ENCODE assay signal across 15 mouse cellular contexts in the genomic region with DNA sequence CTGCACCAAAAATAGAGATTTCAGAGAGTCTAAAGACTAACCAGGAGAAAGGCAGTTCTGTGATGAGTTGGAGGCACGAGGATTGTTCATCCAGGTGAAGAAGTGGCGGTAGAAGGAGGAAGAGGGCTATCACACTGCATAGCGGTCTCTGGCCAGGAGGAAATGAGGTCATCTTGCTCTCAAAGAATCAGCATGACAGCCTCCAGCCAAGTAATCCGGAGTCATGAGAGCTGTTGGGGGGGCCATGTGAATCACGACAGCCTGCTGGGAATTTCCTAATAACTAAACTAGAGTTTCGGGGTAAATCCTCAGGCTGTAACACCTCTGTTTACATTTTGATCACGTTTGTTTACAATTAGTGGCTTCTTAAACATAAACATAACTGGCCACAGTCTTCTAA. TPM values are rescaled to one million over a fixed set of nuclear protein-coding genes. Genes with fewer than 3 reads are reported as not detected.
A peak's percentile ranks its signal among the peaks of the same experiment; 100 is the strongest.
DNase-seq lines count a peak whose midpoint lies in the region; TF ChIP-seq lines count a peak whose summit lies in the region.
"Had no signal": no experiment of that assay in that cellular context is flagged by ENCODE, and none has a peak within 500 bp of the region (broad histone marks: within the 10 kb centered on the region; RNA-seq: fewer than 3 reads in every experiment).

No protein-coding gene starts in this region.

- H3K79me2 ChIP-seq in CH12.LX (replicated peaks; ENCODE audit: control insufficient read depth, extremely low read depth, insufficient read depth, poor library complexity, severe bottlenecking) (no peaks in the 10 kb centered on the region), macrophage (ENCODE audit: inconsistent target) (peaks cover 38% of the 10 kb centered on the region)

- TF ChIP-seq CTCF in kidney, adult 2 months (conservative IDR thresholded peaks at IDR 0.05; ENCODE audit: insufficient read depth, insufficient read length, low read depth, low read length): no peak
- no peak for TF ChIP-seq CTCF in CH12.LX (conservative IDR thresholded peaks at IDR 0.05 in 1 of 2, IDR thresholded peaks at IDR 0.05 in 1 of 2; ENCODE audit: low read depth in 2 of 2, low read length in 2 of 2)

- H3K9me3 ChIP-seq in CH12.LX (replicated peaks; ENCODE audit: low read length): peaks cover 2% of the 10 kb centered on the region
- H3K9me3 ChIP-seq: embryonic facial prominence, embryonic 12.5 days; intestine, embryonic 15.5 days; midbrain, embryonic 15.5 days; stomach, embryonic 15.5 days had no signal

- no peak overlapping the region for H3K4me3 ChIP-seq in kidney, adult 2 months (ENCODE audit: insufficient read depth, low read depth, low read length)
- H3K4me3 ChIP-seq in CH12.LX (replicated peaks in 1 of 3; ENCODE audit: low read depth in 2 of 3, low read length in 2 of 3, poor library complexity in 1 of 3): peak overlapping the region; percentile 24 to 37 (median 28)
- H3K4me3 ChIP-seq in macrophage (ENCODE audit: inconsistent target): no peak overlapping the region
- H3K4me3 ChIP-seq: embryonic facial prominence, embryonic 12.5 days; intestine, embryonic 15.5 days; midbrain, embryonic 15.5 days; stomach, embryonic 15.5 days had no signal

- H3K36me3 ChIP-seq in kidney, adult 2 months (ENCODE audit: control insufficient read depth, insufficient read depth, low read length): peaks cover 3% of the 10 kb centered on the region; the same call in 1 of the 2 replicates
- no peaks in the 10 kb centered on the region for H3K36me3 ChIP-seq in CH12.LX (replicated peaks in 1 of 2; ENCODE audit: control insufficient read depth in 1 of 2, insufficient read depth in 1 of 2, low read length in 1 of 2)
- H3K36me3 ChIP-seq in macrophage (ENCODE audit: inconsistent target): no peaks in the 10 kb centered on the region
- H3K36me3 ChIP-seq: embryonic facial prominence, embryonic 12.5 days; intestine, embryonic 15.5 days; midbrain, embryonic 15.5 days; stomach, embryonic 15.5 days had no signal

- DNase-seq in kidney, adult 2 months: peak; percentile 41
- DNase-seq in kidney, adult 8-10 months: no peak
- peak; percentile 17 to 22 for DNase-seq in B cell, adult 2 months
- DNase-seq in CH12.LX (ENCODE audit: extremely low read depth): peak; percentile 79
- DNase-seq in cerebellum, adult 18-20 months: no peak
- no peak for DNase-seq in adrenal gland, postnatal 4 days (ENCODE audit: low spot score in 2 of 2)
- DNase-seq: cerebellum, adult 11 months; kidney, postnatal 25 days; right cerebral cortex, postnatal 14 days had no signal

- no peak for TF ChIP-seq RAD21 in CH12.LX (IDR thresholded peaks at IDR 0.05; ENCODE audit: low read depth, low read length)

- no peak for TF ChIP-seq EP300 in CH12.LX (IDR thresholded peaks at IDR 0.05; ENCODE audit: low read length)

- peak overlapping the region; percentile 74 for H3K4me2 ChIP-seq in CH12.LX (ENCODE audit: insufficient read depth, low read depth, poor library complexity, severe bottlenecking)
- H3K4me2 ChIP-seq: embryonic facial prominence, embryonic 12.5 days; intestine, embryonic 15.5 days; liver, embryonic 11.5 days; midbrain, embryonic 15.5 days; stomach, embryonic 15.5 days had no signal

- 50% methylated on average over 7 of the region's 7 CpGs for WGBS in kidney, adult 2 months
- WGBS in macrophage (ENCODE audit: missing documents): 30% methylated on average over 7 of the region's 7 CpGs

- in situ Hi-C loops in CH12.LX (cut with MboI; ENCODE audit: low pct_ligation_motif_present, low pct_unique_long_range_greater_than_20kb, low sequenced_read_pairs): no loop called here

- H3K27ac ChIP-seq in kidney, adult 2 months (ENCODE audit: insufficient read depth, low read depth, low read length): no peak overlapping the region
- H3K27ac ChIP-seq in CH12.LX (ENCODE audit: insufficient read depth, low read depth) (no peak overlapping the region; the same call in 1 of the 2 replicates), macrophage (peak overlapping the region; percentile 98)
- H3K27ac ChIP-seq: embryonic facial prominence, embryonic 12.5 days; intestine, embryonic 15.5 days; midbrain, embryonic 15.5 days; stomach, embryonic 15.5 days had no signal

- peaks cover 4% of the 10 kb centered on the region; the same call in 1 of the 2 replicates for H3K4me1 ChIP-seq in kidney, adult 2 months (ENCODE audit: control insufficient read depth, insufficient read depth, low read length)
- peaks cover 17 to 54% of the 10 kb centered on the region in 2 experiments for H3K4me1 ChIP-seq in CH12.LX (ENCODE audit: control insufficient read depth in 1 of 2, insufficient read depth in 2 of 2)
- H3K4me1 ChIP-seq: embryonic facial prominence, embryonic 12.5 days had no signal

- TF ChIP-seq POLR2A in kidney, adult 2 months (IDR thresholded peaks at IDR 0.05; ENCODE audit: low read depth, low read length): no peak
- 0 out of 2 replicates have a peak, but pooled peaks have one; percentile 30 for TF ChIP-seq POLR2A in CH12.LX (IDR thresholded peaks at IDR 0.05; ENCODE audit: low read depth, low read length)

- dilution Hi-C loops in CH12.LX (cut with MboI; ENCODE audit: extremely low pct_ligation_motif_present, extremely low pct_unique_long_range_greater_than_20kb, low sequenced_read_pairs): no loop called here

- peak overlapping the region; percentile 1; the same call in 1 of the 2 replicates for H3K9ac ChIP-seq in CH12.LX (ENCODE audit: insufficient read depth, low read depth)
- H3K9ac ChIP-seq: embryonic facial prominence, embryonic 12.5 days; intestine, embryonic 15.5 days; midbrain, embryonic 15.5 days; stomach, embryonic 15.5 days had no signal

- H3K27me3 ChIP-seq in kidney, adult 2 months (replicated peaks; ENCODE audit: control insufficient read depth, insufficient read depth, low read length): no peaks in the 10 kb centered on the region
- H3K27me3 ChIP-seq in CH12.LX (replicated peaks): no peaks in the 10 kb centered on the region
- H3K27me3 ChIP-seq: embryonic facial prominence, embryonic 12.5 days; intestine, embryonic 15.5 days; stomach, embryonic 15.5 days had no signal

TF ChIP-seq in CH12.LX, 34 proteins besides CTCF, POLR2A, EP300 and RAD21:
- TF ChIP-seq MAX (IDR thresholded peaks at IDR 0.05; ENCODE audit: low read length): peak; percentile 39; the same call in 1 of the 2 replicates
- peak; percentile 60 for TF ChIP-seq JUND (conservative IDR thresholded peaks at IDR 0.05; ENCODE audit: low read depth, low read length)
- no peak for TF ChIP-seq SMC3 (IDR thresholded peaks at IDR 0.05; ENCODE audit: low read depth, low read length)
- TF ChIP-seq ETS1 (conservative IDR thresholded peaks at IDR 0.05; ENCODE audit: low read depth, low read length): peak; percentile 82
- peak; percentile 60; the same call in 1 of the 2 replicates for TF ChIP-seq MEF2A (IDR thresholded peaks at IDR 0.05; ENCODE audit: borderline replicate concordance, low read depth, low read length)
- peak; percentile 48 for TF ChIP-seq MYC (IDR thresholded peaks at IDR 0.05; ENCODE audit: low read depth, low read length)
- TF ChIP-seq TBP (conservative IDR thresholded peaks at IDR 0.05; ENCODE audit: low read depth, low read length): 0 out of 2 replicates have a peak, but pooled peaks have one; percentile 30
- peak; percentile 78; the same call in 1 of the 2 replicates for TF ChIP-seq BHLHE40 (IDR thresholded peaks at IDR 0.05; ENCODE audit: low read depth, low read length)
- TF ChIP-seq RCOR1 (conservative IDR thresholded peaks at IDR 0.05; ENCODE audit: low read depth, low read length): no peak
- TF ChIP-seq USF1 (IDR thresholded peaks at IDR 0.05; ENCODE audit: low read depth, low read length): no peak
- TF ChIP-seq SIN3A (IDR thresholded peaks at IDR 0.05; ENCODE audit: low read length): peak; percentile 23; the same call in 1 of the 2 replicates
- peak; percentile 72 for TF ChIP-seq JUN (IDR thresholded peaks at IDR 0.05; ENCODE audit: insufficient read depth, low read depth, low read length)
- TF ChIP-seq KAT2A (IDR thresholded peaks at IDR 0.05; ENCODE audit: insufficient replicate concordance, low read length): no peak

RNA-seq across cellular contexts. Expression of gene Plau, which starts 2.3 kb away (rescaled TPM):
- 261 and 276 TPM in 2 replicates for polyA plus RNA-seq in kidney, adult 2 months (2012; rRNA removed)
- total RNA-seq in CH12.LX (2012; rRNA removed) (2.4 and 3.2 TPM in 2 replicates), CH12.LX (2014; rRNA removed) (1.4 and 1.8 TPM in 2 replicates)
- polyA plus RNA-seq in CH12.LX (2012; ENCODE audit: insufficient read length, low read depth) (2.8 TPM in 2 replicates), macrophage (2018) (44.2 to 693 TPM (median 52.7 TPM) in 3 replicates)
- 100 to 1,000 TPM in 7 of 26 experiments, 10 to 100 TPM in 18, 1 to 10 TPM in 1; 9.6 to 345 (median 38.2) TPM for total RNA-seq in macrophage (2018; cell fraction: chromatin; rRNA removed)
- 100 to 1,000 TPM in 7 of 26 experiments, 10 to 100 TPM in 19; 41.3 to 309 (median 83.1) TPM for total RNA-seq in macrophage (2018; cell fraction: cytosol; rRNA removed)
- total RNA-seq in macrophage (2018; cell fraction: nucleus; rRNA removed): 100 to 1,000 TPM in 13 of 26 experiments, 10 to 100 TPM in 13; 32.6 to 727 (median 100) TPM
- total RNA-seq in adrenal gland, postnatal 4 days (2021): 10 to 100 TPM; 19.8 to 36.6 TPM

RNA-seq across cellular contexts. Expression of gene Camk2g, which starts 40.2 kb away (rescaled TPM):
- 15.4 and 16.0 TPM in 2 replicates for polyA plus RNA-seq in kidney, adult 2 months (2012; rRNA removed)
- total RNA-seq in CH12.LX (2012; rRNA removed) (18.5 and 19.8 TPM in 2 replicates), CH12.LX (2014; rRNA removed) (15.7 and 17.1 TPM in 2 replicates)
- polyA plus RNA-seq in CH12.LX (2012; ENCODE audit: insufficient read length, low read depth) (33.1 and 34.7 TPM in 2 replicates), macrophage (2018) (12.2 to 24.7 TPM (median 16.2 TPM) in 3 replicates)
- total RNA-seq in macrophage (2018; cell fraction: chromatin; rRNA removed): 100 to 1,000 TPM in 3 of 26 experiments, 10 to 100 TPM in 23; 14.3 to 109 (median 64.6) TPM
- 10 to 100 TPM in 19 of 26 experiments, 1 to 10 TPM in 7; 4.5 to 18.4 (median 13.5) TPM for total RNA-seq in macrophage (2018; cell fraction: cytosol; rRNA removed)
- 10 to 100 TPM in 25 of 26 experiments, 1 to 10 TPM in 1; 7.4 to 72.9 (median 29.9) TPM for total RNA-seq in macrophage (2018; cell fraction: nucleus; rRNA removed)
- total RNA-seq in adrenal gland, postnatal 4 days (2021): 10 to 100 TPM; 77.3 to 87.2 TPM

Comparison
In these comparisons a context has a peak if more than half of its experiments do, and no peak if none do; other contexts are left out.
1. DNase-seq: peak in kidney, adult 2 months (single experiment), B cell, adult 2 months (2 of 2) and CH12.LX (single experiment); none in kidney, adult 8-10 months (0 of 2), cerebellum, adult 18-20 months (0 of 2) and adrenal gland, postnatal 4 days (0 of 2).
2. H3K4me3 ChIP-seq: peak in CH12.LX (3 of 3); none in kidney, adult 2 months (single experiment) and macrophage (single experiment).
3. RNA of gene Plau, which starts 2.3 kb away (polyA plus RNA-seq): 261 to 276 TPM in kidney, adult 2 months and 44.2 to 693 TPM in macrophage; 2.8 TPM in CH12.LX; every median in the first group is over 10 times any median in the second.